Mouse (Mus musculus) ES-CJ7 (cell line): ENCODE measurements at regions not wholly inside any gene's neighbourhood (a gene's known extent, or its start where the extent isn't known, plus 50 kb on each side); places are given as distances from the start of the nearest gene placed in this dataset.

ENCODE experiments used
- DNase-seq: peaks from one replicate; pipeline ENCODE4 v3.0.0; 2011; ENCODE audit warnings: low read depth, low spot score

- DNase-seq, result no peak
These were observed 550.7 kb downstream of the Nxph1 start for GRCm38 (mm10) chr6:9498921-9499320.

- DNase-seq, result no peak
These were observed 586.2 kb downstream of the Nxph1 start for GRCm38 (mm10) chr6:9534395-9534794.

DNA sequence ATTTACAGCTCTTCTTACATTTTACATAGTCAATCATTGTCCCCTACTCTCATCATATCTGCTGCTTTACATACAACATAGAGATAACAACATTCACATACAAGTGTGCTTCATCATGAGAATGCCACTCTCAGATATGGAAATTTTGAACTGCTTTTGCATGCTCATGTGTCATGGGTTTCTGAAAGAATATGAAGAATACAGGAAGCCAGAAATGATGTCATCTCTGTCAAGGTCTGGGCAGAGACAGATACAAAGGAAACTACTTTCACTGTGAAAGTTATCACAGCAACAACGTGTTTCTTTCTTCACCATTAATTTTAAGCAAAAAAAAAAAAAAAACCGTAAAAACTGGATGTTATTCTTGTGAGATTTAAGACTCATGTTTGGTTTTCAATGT lies 590.5 kb downstream of the Nxph1 start:
- DNase-seq, result no peak

DNA sequence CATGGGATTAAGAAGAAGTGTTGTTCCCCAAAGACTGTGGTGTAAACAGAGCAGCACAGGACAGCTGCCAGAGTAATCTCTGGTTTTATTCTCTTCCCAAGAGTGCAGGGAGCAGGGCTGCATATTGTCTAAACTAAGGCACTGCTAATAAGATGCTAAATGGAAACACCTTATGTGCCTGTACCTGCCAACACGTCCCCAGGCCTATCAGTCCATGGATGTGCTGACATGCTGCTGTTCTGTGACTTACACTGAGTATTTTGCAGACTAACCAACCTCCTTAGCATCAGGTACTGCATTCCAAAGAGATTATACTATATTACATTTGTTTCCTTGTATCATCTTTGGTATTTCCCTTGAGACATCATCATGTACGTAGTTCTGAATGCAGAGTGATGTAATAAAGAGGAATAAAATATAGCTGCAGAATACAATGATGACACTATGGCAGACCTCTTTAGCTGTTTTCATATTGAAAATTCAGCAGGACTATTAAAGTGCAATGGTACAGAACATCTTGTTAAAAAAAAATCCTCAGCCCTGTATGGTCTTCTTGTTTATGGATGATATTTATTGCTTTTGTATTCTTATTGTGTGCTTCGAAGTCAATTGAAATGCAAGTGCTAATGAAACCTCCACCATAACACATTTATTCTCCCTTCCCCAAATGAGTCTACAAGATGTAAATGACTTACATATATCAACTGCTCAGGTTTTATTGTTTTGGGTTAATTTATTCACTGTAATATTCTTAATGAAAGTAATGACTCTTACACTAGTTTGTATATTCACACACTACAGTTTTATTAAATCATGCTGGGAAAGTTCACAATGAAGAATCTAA lies 602.1 kb downstream of the Nxph1 start:
- DNase-seq, result no peak

DNA sequence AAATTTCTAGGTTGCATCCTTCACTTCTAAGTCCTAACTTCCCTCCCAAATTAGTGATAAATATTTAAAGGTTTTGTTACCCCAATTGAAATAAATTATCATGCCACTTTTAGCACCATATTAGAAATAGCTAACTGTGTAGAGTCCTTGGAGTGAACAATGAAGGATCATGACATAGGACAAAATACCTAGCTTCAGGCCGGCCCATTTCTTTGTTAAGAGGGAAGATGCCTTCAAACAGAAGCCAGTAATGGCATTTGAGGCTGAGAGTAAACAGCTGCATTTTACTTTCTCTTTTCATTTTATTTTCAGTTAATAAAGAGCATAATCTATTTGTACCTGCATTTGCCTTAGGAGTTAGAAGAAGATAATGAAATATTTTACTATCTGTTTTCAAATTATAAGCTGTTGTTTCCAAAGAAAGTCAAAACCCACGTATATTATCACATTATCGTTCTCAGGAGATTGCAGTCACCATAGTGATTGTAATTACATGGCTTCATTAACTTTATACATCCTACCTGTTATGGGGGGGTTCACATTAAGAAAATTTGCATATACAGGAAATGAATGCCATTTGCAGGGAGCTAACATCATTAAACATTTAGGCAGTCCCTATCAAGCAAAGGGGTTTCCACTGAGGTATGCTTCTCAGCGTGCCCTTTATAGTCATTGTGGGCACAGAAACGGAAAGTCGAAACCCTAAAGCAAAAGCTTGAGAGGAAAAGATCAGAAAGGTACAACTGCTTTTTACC lies 615.2 kb downstream of the Nxph1 start:
- DNase-seq, result no peak

DNA sequence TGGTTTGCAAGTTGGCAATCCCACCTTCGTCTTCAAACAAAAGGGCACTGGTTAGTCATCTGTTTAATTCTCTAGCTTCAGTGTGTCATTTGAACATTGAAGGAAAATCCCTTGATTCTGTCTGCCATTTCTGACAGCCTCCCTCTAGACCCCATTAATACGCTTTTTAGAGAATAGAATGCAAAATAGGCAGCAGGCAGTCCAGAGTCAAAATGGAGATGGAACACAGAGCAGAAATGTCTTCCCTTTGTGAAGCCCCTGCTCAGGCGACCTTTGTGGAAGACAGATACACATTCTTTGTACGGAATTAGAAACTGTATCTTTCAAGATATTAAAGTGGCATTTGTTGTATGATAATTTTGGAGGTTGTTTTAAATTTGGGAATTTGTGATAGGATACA lies 623.6 kb downstream of the Nxph1 start:
- no peak for DNase-seq

DNA sequence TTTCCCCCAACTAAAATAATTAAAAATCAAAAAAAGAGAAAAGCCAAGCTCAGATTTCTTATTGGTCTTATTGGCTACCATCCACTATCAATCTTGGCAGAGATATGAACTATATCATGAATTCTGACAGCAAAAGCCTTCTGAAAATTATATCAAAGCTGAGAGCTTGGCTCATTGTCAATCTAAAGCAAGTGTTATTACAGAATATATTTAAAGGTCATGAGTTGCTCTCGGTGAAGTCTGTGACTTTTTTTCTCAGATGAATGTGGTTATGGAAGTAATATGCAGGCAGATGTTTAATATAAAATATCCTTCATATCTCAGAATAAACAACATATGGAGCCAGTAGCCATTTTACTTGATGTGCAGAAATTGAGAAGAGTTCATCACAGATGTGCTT lies 645.2 kb downstream of the Nxph1 start:
- DNase-seq, result no peak

DNA sequence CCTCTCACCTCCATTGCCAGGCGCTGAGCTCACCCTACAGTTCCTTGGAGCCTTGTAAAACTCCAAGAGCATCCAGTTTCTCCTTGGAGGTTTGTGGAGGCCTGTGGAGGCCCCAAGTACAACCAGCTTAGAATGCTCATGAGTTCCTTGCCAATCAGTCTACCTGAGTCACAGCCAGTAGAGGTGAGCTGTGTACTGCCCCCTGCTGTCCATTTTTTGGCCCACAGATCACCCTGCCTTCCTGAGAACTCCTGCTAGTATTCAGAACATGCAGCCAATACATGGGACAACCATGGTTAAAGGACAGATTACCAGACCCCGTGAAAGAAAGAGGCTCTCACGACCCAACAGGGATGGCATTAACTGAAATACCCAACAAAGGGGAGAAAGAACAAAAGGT lies 651.2 kb downstream of the Nxph1 start:
- peak; percentile 72 for DNase-seq

GRCm38 (mm10) chr6:9633931-9634330 lies 685.7 kb downstream of the Nxph1 start:
- DNase-seq, result peak; percentile 49

DNA sequence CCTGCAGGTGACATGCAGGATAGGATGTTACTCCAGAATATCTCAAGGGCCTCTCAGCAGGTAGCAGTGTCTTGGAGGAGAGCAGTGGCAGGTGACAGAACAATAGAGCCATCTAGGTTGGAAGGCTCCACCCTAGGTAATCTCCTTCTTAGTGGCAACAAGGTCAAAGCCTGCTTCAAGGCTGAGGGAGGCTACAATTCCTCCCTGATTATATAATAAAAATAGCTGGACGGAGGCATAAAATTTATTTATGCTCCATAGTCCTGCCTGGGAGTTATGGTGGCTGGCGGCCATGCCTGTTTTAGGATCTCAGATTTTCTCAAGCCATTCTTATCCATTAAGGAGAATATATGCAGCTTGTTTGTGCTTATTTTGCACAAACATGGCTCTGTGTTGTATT lies 695.2 kb downstream of the Nxph1 start:
- DNase-seq, result peak; percentile 13

DNA sequence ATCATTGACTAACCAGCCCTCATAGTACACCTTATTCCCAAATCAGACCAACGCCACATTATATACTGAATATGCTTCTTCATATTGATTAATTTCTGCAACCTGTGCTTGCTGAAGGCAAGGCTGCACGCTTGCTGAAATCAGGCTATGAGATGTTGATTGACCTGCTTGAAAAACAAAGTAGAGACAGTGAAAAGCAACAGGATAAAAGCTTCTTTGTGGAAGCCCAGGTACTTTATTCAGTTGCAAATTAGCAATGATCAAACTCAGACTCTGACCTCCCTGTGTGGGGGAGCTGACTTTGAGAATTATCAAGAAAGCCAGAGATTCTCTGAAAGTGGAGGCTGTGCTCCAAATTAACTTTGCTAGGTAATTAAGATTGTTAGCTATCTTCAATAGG lies 695.7 kb downstream of the Nxph1 start:
- DNase-seq, result peak; percentile 42

GRCm38 (mm10) chr6:9659672-9660071 lies 711.4 kb downstream of the Nxph1 start:
- DNase-seq, result no peak

- DNase-seq, result no peak
These were observed 737.0 kb downstream of the Nxph1 start for GRCm38 (mm10) chr6:9685182-9685581.

DNA sequence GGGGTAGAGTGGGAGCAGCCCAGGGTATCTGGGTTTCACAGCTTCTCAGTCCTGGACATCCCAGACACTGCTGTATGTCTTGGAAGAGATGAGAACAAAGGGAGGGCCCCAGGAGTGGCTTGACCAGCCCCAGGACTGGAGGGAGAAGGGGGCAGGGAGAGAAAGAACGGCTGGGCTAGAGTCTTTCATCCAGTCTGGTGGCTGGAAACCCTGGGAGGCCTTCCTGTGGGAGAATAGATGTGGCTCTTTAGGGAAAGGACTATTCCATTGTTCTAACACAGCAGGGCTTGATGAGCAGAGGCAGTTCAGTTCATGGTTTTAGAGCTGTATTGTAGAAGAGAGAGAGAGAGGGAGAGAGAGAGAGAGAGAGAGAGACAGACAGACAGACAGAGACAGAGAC lies 745.5 kb downstream of the Nxph1 start:
- peak; percentile 56 for DNase-seq

GRCm38 (mm10) chr6:9697698-9698097 lies 749.5 kb downstream of the Nxph1 start:
- DNase-seq, result no peak

DNA sequence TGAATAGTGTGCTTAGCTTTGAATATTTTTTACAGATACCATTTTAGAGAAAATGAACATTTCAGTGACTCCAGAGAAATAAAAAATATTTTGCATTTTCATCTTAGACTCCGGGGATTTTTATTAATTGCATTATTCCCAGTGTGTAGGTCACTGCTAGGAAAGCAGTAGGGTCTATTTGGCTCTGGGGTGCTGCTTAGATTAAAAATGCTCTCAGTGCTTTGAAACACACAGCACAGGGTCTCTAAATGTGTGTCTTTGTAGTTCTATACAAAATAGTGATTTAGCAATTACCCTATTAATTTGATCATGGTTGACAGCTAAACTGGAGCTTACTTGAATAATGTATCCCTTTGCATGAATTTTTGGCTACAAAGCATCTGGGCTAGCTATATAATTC lies 750.0 kb downstream of the Nxph1 start:
- DNase-seq, result no peak
